Comparison of ENCODE assay signal across 33 mouse cellular contexts in genomic region chr1:36632090-36632489, GRCm38 (mm10). TPM values are rescaled to one million over a fixed set of nuclear protein-coding genes. Genes with fewer than 3 reads are reported as not detected.
DNase-seq lines count a peak whose midpoint lies in the region; ATAC-seq lines count a peak whose summit lies in the region.
"Had no signal": no experiment of that assay in that cellular context is flagged by ENCODE, and none has a peak within 500 bp of the region (broad histone marks: within the 10 kb centered on the region; RNA-seq: fewer than 3 reads in every experiment).

No protein-coding gene starts in this region.

- H3K4me3 ChIP-seq in heart, embryonic 10.5 days = no peak overlapping the region
- no peak overlapping the region for H3K4me3 ChIP-seq in embryonic facial prominence, embryonic 10.5 days
- H3K4me3 ChIP-seq: embryonic facial prominence, embryonic 13.5 days; forebrain, embryonic 10.5 days; hindbrain, embryonic 15.5 days; left cerebral cortex, adult 2 months; liver, embryonic 12.5 days; midbrain, embryonic 13.5 days; neural tube, embryonic 15.5 days had no signal

- H3K27me3 ChIP-seq in heart, embryonic 10.5 days (ENCODE audit: insufficient read depth, poor library complexity, severe bottlenecking) = no peaks in the 10 kb centered on the region
- no peaks in the 10 kb centered on the region for H3K27me3 ChIP-seq in embryonic facial prominence, embryonic 10.5 days (replicated peaks; ENCODE audit: low read depth, poor library complexity, severe bottlenecking)
- H3K27me3 ChIP-seq: embryonic facial prominence, embryonic 13.5 days; hindbrain, embryonic 15.5 days; midbrain, embryonic 13.5 days; neural tube, embryonic 15.5 days had no signal

- H3K9me3 ChIP-seq in heart, embryonic 10.5 days = no peaks in the 10 kb centered on the region
- H3K9me3 ChIP-seq in embryonic facial prominence, embryonic 10.5 days = no peaks in the 10 kb centered on the region
- H3K9me3 ChIP-seq: embryonic facial prominence, embryonic 13.5 days; forebrain, embryonic 10.5 days; G1E; hindbrain, embryonic 15.5 days; liver, embryonic 12.5 days; midbrain, embryonic 13.5 days; neural tube, embryonic 15.5 days had no signal

- peak; percentile 37 for DNase-seq in cerebellum, adult 11-12 months
- no peak for DNase-seq in cerebellum, postnatal 4 days (ENCODE audit: low spot score in 2 of 2)
- DNase-seq in heart, embryonic 10.5 days (ENCODE audit: low spot score) = no peak
- no peak for DNase-seq in heart, adult 18-20 months
- peak; percentile 33 for DNase-seq in cerebellum, adult 8-10 months
- DNase-seq in embryonic facial prominence, embryonic 10.5 days (ENCODE audit: low spot score) = no peak
- DNase-seq in thymus, postnatal 0 days (ENCODE audit: low spot score) = no peak
- DNase-seq: adrenal gland, postnatal 10 days; embryo, embryonic 11 days; gastrocnemius, postnatal 10 days; heart, postnatal 4 days; kidney, adult 11 months; kidney, postnatal 14 days; layer of hippocampus, adult 9-11 months; liver, postnatal 0 days; lung, postnatal 36 days; retina, postnatal 1 day; right cerebral cortex, postnatal 14 days; spleen, adult 18-20 months; thymus, postnatal 25 days had no signal

- WGBS in heart, embryonic 10.5 days = 92% methylated on average over 4 of the region's 4 CpGs
- WGBS in embryonic facial prominence, embryonic 10.5 days = 85% methylated on average over 4 of the region's 4 CpGs

- peaks cover 33% of the 10 kb centered on the region for H3K4me1 ChIP-seq in heart, embryonic 10.5 days
- peaks cover 67% of the 10 kb centered on the region for H3K4me1 ChIP-seq in embryonic facial prominence, embryonic 10.5 days
- H3K4me1 ChIP-seq: liver, embryonic 12.5 days; midbrain, embryonic 13.5 days had no signal

- no peaks in the 10 kb centered on the region for H3K36me3 ChIP-seq in heart, embryonic 10.5 days
- H3K36me3 ChIP-seq in embryonic facial prominence, embryonic 10.5 days (replicated peaks) = no peaks in the 10 kb centered on the region
- H3K36me3 ChIP-seq: embryonic facial prominence, embryonic 13.5 days; forebrain, embryonic 10.5 days; G1E; hindbrain, embryonic 15.5 days; liver, embryonic 12.5 days; midbrain, embryonic 13.5 days; neural tube, embryonic 15.5 days had no signal

- peak overlapping the region; percentile 59; the same call in 1 of the 2 replicates for H3K27ac ChIP-seq in heart, embryonic 10.5 days
- peak overlapping the region; percentile 63; the same call in 1 of the 2 replicates for H3K27ac ChIP-seq in embryonic facial prominence, embryonic 10.5 days (replicated peaks)
- H3K27ac ChIP-seq: embryonic facial prominence, embryonic 13.5 days; hindbrain, embryonic 15.5 days; left cerebral cortex, adult 2 months; liver, embryonic 12.5 days; midbrain, embryonic 13.5 days; neural tube, embryonic 15.5 days had no signal

- no peak for ATAC-seq in megakaryocyte-erythroid progenitor cell, adult 5-6 weeks (replicated peaks; ENCODE audit: low FRiP score, low TSS enrichment, poor library complexity, severe bottlenecking)
- ATAC-seq: forebrain, embryonic 16.5 days; inflammation-experienced regulatory T-cells, adult 6 months; liver, embryonic 12.5 days; liver, postnatal 0 days; midbrain, embryonic 13.5 days had no signal

RNA-seq across cellular contexts. Expression of gene Fam178b, which starts 50.9 kb away (rescaled TPM):
- 1.8 and 4.1 TPM in 2 replicates for polyA plus RNA-seq in heart, embryonic 10.5 days (2016; fragmentation: Nextera tagmentation; extraction: Ambion mirVana)
- total RNA-seq in heart, adult 18-20 months (2021) = under 1 TPM in 1 of 2 experiments, not detected in 1; 0.42 TPM
- polyA plus RNA-seq in embryonic facial prominence, embryonic 10.5 days (2016; fragmentation: Nextera tagmentation; extraction: Ambion mirVana) = 0.57 and 0.65 TPM in 2 replicates
- not detected in 2 replicates for total RNA-seq in megakaryocyte-erythroid progenitor cell, adult 5-6 weeks (2014; fragmentation: Nextera tagmentation)
- total RNA-seq in megakaryocyte-erythroid progenitor cell, adult 5-6 weeks (2017) = not detected in 2 replicates
- polyA plus RNA-seq in thymus, postnatal 0 days (2015; fragmentation: Nextera tagmentation; extraction: Ambion mirVana) = 0.52 and 1.7 TPM in 2 replicates
- total RNA-seq: G1E; left cerebral cortex, postnatal 36 days; monocyte, adult 5-6 weeks had no signal
- polyA plus RNA-seq: forebrain, embryonic 16.5 days; G1E; hindbrain, embryonic 15.5 days; liver, embryonic 12.5 days; midbrain, embryonic 13.5 days had no signal

RNA-seq across cellular contexts. Expression of gene Cox5b, which starts 59.2 kb away (rescaled TPM):
- 894 and 1,099 TPM in 2 replicates for polyA plus RNA-seq in heart, embryonic 10.5 days (2016; fragmentation: Nextera tagmentation; extraction: Ambion mirVana)
- total RNA-seq in heart, adult 18-20 months (2021) = 1,000 to 10,000 TPM; 2,045 to 2,202 TPM
- polyA plus RNA-seq in embryonic facial prominence, embryonic 10.5 days (2016; fragmentation: Nextera tagmentation; extraction: Ambion mirVana) = 515 and 522 TPM in 2 replicates
- 728 and 806 TPM in 2 replicates for total RNA-seq in megakaryocyte-erythroid progenitor cell, adult 5-6 weeks (2014; fragmentation: Nextera tagmentation)
- total RNA-seq in megakaryocyte-erythroid progenitor cell, adult 5-6 weeks (2017) = 1,234 and 1,237 TPM in 2 replicates
- polyA plus RNA-seq in thymus, postnatal 0 days (2015; fragmentation: Nextera tagmentation; extraction: Ambion mirVana) = 679 and 701 TPM in 2 replicates

Comparison
In these comparisons a context has a peak if more than half of its experiments do, and no peak if none do; other contexts are left out.
1. DNase-seq: peak in cerebellum, adult 11-12 months (single experiment) and cerebellum, adult 8-10 months (single experiment); none in cerebellum, postnatal 4 days (0 of 2), heart, embryonic 10.5 days (single experiment), heart, adult 18-20 months (0 of 2), embryonic facial prominence, embryonic 10.5 days (single experiment) and thymus, postnatal 0 days (single experiment).